Mouse (Mus musculus) small intestine, adult 2 months (tissue): ENCODE results near the gene Dact2.

Source experiments
- CTCF ChIP-seq: fragments of 200-500 bp; IDR thresholded peaks from 2 replicates; pipeline ENCODE4 v1.5.1; 2012; ENCODE audit warnings: low read depth, mild to moderate bottlenecking, control low read depth, inconsistent platforms, low read length, moderate library complexity, mixed read lengths; ENCODE audit not compliant: insufficient replicate concordance, insufficient read length; ENCODE audit errors: extremely low read depth
- POLR2A ChIP-seq: fragments of 200-500 bp; IDR thresholded peaks from 2 replicates; pipeline ENCODE4 v1.6.1; 2012; ENCODE audit warnings: low read depth, mild to moderate bottlenecking, control low read depth, inconsistent platforms, low read length, moderate library complexity

GRCm38 (mm10) chr17:14170961-14171479, 33.1 kb downstream of the Dact2 start:
- no peak for TF ChIP-seq CTCF
- TF ChIP-seq POLR2A, result no peak
